Mouse (Mus musculus) kidney, adult 2 months (tissue): ENCODE results near the gene B3galt1.

Experiments used
- CTCF ChIP-seq: fragments of 200-500 bp; conservative IDR thresholded peaks from 2 replicates; pipeline ENCODE4 v1.5.1; 2011; ENCODE audit warnings: low read depth, mild to moderate bottlenecking, control low read depth, low read length, moderate library complexity, mixed read lengths; ENCODE audit not compliant: insufficient read depth, insufficient read length
- POLR2A ChIP-seq: fragments of 200-500 bp; IDR thresholded peaks from one replicate; pipeline ENCODE4 v1.6.1; 2011; ENCODE audit warnings: low read depth, low read length, control low read depth

- no peak for TF ChIP-seq POLR2A
- no peak for TF ChIP-seq CTCF
Measured at GRCm38 (mm10) chr2:67657372-67657771, 91.7 kb downstream of the B3galt1 start.
